Mouse (Mus musculus): ENCODE measurements around the gene E130114P18Rik.

GRCm38 (mm10) chr4:97818498-97818897 lies 40.6 kb upstream of the E130114P18Rik start:
- TF ChIP-seq CTCF (IDR thresholded peaks at IDR 0.05; ENCODE audit: control insufficient read depth, insufficient read depth, insufficient replicate concordance, low read depth, low read length), result no peak
- no peak for TF ChIP-seq POLR2A (IDR thresholded peaks at IDR 0.05; ENCODE audit: control insufficient read depth, low read depth, low read length)
